Mouse (Mus musculus): ENCODE measurements around the gene Ccr1. TPM values are rescaled to one million over a fixed set of nuclear protein-coding genes. Genes with fewer than 3 reads are reported as not detected.

Gene Ccr1
- polyA plus RNA-seq, 1 experiment from 2014 or later = 0.70 TPM

DNA sequence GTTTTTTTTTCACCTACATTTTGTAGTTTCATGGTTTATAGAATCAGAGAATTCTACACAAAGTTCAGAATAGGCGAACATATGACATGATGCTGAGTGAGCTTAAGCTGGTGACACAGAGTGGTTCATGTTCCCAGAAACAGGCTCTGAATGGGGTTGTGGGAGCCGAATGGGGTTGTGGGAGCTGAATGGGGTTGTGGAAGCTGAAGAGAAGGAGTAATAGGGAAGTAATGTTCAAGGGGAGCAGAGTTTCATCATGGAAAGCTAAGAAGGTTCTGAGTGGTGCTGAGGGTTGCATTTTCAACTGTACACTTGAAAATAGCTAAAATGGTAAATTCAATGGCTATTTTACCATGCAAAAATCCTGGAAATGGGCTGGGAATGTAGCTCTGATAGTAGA, 19.1 kb downstream of the Ccr1 start:
- Histone ChIP-seq H3K4me1 (no peaks in the 10 kb centered on the region), H3K9ac (no peak overlapping the region), H3K4me2 (no peak overlapping the region), H3K36me3 (ENCODE audit: poor library complexity, severe bottlenecking) (no peaks in the 10 kb centered on the region), H3K4me3 (no peak overlapping the region), H3K9me3 (replicated peaks) (no peaks in the 10 kb centered on the region), H3K27me3 (no peaks in the 10 kb centered on the region), H3K27ac (no peak overlapping the region)
- 82% methylated on average over 2 of the region's 2 CpGs for WGBS
- ATAC-seq = no peak

DNA sequence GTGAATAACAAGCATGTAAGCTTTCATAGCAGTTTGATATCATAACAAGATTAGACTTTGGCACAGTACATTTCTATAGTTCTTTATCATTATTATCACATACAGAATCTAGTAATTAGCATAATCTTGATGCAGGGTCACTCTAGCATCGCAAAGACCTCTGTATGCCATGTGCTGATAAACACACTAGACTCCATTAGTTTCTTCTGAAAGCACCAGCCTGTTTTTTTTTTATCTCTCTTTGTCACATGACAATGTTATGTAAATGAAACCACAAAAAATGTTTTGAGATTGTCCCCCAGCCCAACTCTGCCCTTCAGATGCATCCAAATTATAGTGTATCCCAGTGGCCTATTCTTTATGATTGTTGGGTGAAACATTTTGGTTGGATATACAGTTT, 20.7 kb downstream of the Ccr1 start:
- no peak overlapping the region for H3K9ac ChIP-seq
- no peak overlapping the region for H3K27ac ChIP-seq
- no peak overlapping the region for H3K4me2 ChIP-seq
- H3K9me3 ChIP-seq (replicated peaks) = no peaks in the 10 kb centered on the region
- no peak for ATAC-seq
- H3K4me1 ChIP-seq = no peaks in the 10 kb centered on the region
- no peaks in the 10 kb centered on the region for H3K36me3 ChIP-seq (ENCODE audit: poor library complexity, severe bottlenecking)
- no peaks in the 10 kb centered on the region for H3K27me3 ChIP-seq
- H3K4me3 ChIP-seq = no peak overlapping the region
- 75% methylated on average over 1 of the region's 1 CpGs for WGBS

DNA sequence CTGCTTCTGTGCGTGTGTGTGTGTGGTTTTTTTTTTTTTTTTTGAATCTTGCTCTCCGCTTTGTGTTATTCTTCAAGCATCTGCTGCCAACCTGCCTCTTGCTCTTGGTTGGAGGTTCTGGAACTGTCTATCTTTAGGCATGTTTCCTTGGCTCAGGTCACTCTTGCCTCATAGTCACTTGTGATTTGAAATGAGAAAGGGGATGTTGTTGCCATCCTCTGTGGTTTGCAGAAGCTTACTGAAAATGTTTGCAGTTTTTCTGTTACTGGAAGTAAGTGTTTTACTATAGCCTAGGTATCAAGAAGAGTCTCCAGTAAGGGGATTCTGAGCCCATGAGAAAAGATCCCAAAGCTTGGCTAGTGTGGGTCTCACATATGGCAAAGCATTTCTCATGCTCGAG, 26.5 kb downstream of the Ccr1 start:
- 96% methylated on average over 3 of the region's 3 CpGs for WGBS
- Histone ChIP-seq H3K9ac (no peak overlapping the region), H3K9me3 (replicated peaks) (no peaks in the 10 kb centered on the region), H3K4me1 (no peaks in the 10 kb centered on the region), H3K36me3 (ENCODE audit: poor library complexity, severe bottlenecking) (no peaks in the 10 kb centered on the region), H3K27me3 (no peaks in the 10 kb centered on the region), H3K27ac (no peak overlapping the region), H3K4me2 (no peak overlapping the region), H3K4me3 (no peak overlapping the region)
- ATAC-seq = no peak

DNA sequence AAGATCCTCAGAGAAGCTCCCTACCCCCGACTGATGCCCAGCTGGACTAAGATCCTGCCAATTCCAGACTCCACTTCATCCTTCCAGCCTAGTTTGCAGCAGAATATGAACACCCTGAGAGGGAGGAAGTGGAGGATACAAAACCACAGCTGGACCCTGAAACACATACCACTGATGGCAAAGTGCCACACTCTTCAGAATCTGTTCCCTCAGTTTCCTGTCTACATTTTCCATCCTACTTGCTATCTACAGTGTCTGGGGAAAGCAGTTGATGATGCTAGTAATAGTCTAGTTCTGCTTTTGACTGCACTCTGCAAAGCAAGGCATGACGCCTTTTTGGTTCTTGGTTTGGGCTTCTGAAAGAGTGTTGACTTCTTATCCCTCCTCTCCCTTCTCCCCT, 27.2 kb downstream of the Ccr1 start:
- ATAC-seq = no peak
- no peak overlapping the region for H3K27ac ChIP-seq
- no peak overlapping the region for H3K4me3 ChIP-seq
- no peaks in the 10 kb centered on the region for H3K9me3 ChIP-seq (replicated peaks)
- no peaks in the 10 kb centered on the region for H3K27me3 ChIP-seq
- no peaks in the 10 kb centered on the region for H3K36me3 ChIP-seq (ENCODE audit: poor library complexity, severe bottlenecking)
- no peak overlapping the region for H3K4me2 ChIP-seq
- H3K4me1 ChIP-seq = no peaks in the 10 kb centered on the region
- H3K9ac ChIP-seq = no peak overlapping the region
- 81% methylated on average over 2 of the region's 2 CpGs for WGBS

DNA sequence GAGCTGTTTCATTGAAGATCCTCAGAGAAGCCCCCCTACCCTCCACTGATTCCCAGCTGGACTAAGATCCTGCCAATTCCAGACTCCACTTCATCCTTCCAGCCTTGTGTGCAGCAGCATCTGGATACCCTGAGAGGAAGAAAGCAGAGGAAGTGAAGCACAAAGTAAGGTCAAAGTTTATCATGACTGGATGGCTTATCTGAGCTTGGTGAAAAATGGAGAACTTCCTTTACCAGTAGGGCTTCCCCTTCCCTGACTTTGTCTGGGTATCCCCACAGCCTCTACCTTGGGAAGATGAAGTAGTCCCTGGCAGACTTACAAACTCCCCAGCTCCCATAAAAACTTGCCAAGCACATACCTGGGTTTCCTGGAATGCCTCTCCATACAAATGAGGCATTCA, 27.9 kb downstream of the Ccr1 start:
- H3K27me3 ChIP-seq = no peaks in the 10 kb centered on the region
- no peak overlapping the region for H3K27ac ChIP-seq
- no peak overlapping the region for H3K4me2 ChIP-seq
- no peak overlapping the region for H3K4me3 ChIP-seq
- H3K9me3 ChIP-seq (replicated peaks) = no peaks in the 10 kb centered on the region
- ATAC-seq = no peak
- H3K36me3 ChIP-seq (ENCODE audit: poor library complexity, severe bottlenecking) = no peaks in the 10 kb centered on the region
- H3K4me1 ChIP-seq = no peaks in the 10 kb centered on the region
- no peak overlapping the region for H3K9ac ChIP-seq

DNA sequence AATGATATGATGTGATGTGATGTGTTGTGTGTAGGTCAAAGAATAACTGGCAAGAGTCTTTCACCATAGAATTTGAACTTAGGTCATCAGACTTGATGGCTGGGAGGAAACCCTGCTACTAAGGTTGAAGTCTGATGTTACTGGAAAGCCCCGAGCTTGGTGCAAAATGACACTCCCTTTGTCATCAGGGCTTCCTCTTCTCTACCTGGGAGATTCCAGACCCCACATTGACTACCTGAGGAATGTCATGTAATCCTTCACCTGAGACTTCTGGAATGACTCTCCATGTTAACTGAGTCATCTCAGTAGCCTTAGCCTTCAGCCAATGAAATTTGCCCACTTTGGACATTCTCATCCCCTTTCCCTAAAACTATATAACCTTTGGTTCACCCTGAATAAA, 28.3 kb downstream of the Ccr1 start:
- no peaks in the 10 kb centered on the region for H3K36me3 ChIP-seq (ENCODE audit: poor library complexity, severe bottlenecking)
- no peak for ATAC-seq
- no peak overlapping the region for H3K4me2 ChIP-seq
- H3K4me1 ChIP-seq = no peaks in the 10 kb centered on the region
- no peak overlapping the region for H3K4me3 ChIP-seq
- H3K9me3 ChIP-seq (replicated peaks) = no peaks in the 10 kb centered on the region
- H3K27me3 ChIP-seq = no peaks in the 10 kb centered on the region
- WGBS = 88% methylated on average over 1 of the region's 1 CpGs
- no peak overlapping the region for H3K27ac ChIP-seq
- no peak overlapping the region for H3K9ac ChIP-seq

DNA sequence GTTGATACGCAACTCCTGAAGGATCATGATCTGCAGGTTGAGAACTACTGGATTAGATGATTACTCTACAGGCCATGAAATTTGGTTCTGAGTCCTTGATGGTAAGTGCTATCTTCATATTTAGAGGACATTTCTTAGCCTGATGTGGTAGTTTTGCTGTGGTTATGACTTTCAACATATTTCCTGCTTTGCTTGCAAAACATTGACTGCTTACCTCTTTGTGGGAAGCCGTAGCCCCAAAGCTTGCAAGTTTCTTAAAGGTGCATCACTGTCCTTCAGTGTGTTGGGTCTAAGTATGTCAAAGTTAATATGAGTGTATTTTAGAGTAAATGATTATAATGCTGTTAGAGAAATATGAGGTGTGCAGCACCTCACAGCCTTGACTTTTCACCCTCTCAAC, 30.5 kb downstream of the Ccr1 start:
- Histone ChIP-seq H3K9ac (no peak overlapping the region), H3K4me1 (no peaks in the 10 kb centered on the region), H3K9me3 (replicated peaks) (no peaks in the 10 kb centered on the region), H3K4me2 (no peak overlapping the region), H3K27me3 (no peaks in the 10 kb centered on the region), H3K36me3 (ENCODE audit: poor library complexity, severe bottlenecking) (no peaks in the 10 kb centered on the region), H3K4me3 (no peak overlapping the region), H3K27ac (no peak overlapping the region)
- no peak for ATAC-seq
- 97% methylated on average over 2 of the region's 2 CpGs for WGBS

DNA sequence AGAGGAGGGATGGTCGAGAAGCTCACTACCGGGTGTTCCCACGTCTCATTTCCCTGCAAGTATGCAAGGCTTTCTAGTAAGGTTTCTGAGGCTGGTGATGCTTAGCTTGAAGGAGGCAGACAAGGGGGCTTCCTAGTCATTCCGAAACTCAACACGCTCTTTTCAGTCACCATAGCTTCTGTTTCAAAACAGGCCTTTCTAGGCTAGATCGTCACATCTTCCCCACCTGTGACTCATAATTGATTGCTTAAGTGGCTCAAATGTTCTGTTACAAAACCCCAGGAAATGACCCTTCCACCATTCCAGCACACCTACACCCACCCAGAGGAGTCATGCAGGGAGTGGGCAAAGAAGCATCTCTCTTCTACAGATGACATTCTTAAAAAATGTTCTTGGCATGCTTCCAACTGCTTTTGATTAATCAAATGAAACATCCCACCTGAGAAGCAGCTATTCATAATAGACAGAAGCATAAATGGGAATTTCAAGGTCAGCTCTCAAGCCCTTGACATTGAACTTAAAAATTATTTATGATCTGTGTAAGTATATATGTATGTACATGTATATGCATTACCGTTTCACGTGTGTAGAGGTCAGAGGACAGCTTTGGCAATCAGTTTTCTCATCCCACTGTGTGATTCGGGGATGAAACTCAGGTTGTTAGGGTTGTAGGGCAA, 31.8 kb downstream of the Ccr1 start:
- H3K9ac ChIP-seq = no peak overlapping the region
- H3K27me3 ChIP-seq = no peaks in the 10 kb centered on the region
- H3K9me3 ChIP-seq (replicated peaks) = no peaks in the 10 kb centered on the region
- H3K4me3 ChIP-seq = no peak overlapping the region
- H3K4me1 ChIP-seq = no peaks in the 10 kb centered on the region
- no peak overlapping the region for H3K27ac ChIP-seq
- H3K36me3 ChIP-seq (ENCODE audit: poor library complexity, severe bottlenecking) = no peaks in the 10 kb centered on the region
- no peak overlapping the region for H3K4me2 ChIP-seq
- ATAC-seq = no peak
- 93% methylated on average over 9 of the region's 9 CpGs for WGBS

DNA sequence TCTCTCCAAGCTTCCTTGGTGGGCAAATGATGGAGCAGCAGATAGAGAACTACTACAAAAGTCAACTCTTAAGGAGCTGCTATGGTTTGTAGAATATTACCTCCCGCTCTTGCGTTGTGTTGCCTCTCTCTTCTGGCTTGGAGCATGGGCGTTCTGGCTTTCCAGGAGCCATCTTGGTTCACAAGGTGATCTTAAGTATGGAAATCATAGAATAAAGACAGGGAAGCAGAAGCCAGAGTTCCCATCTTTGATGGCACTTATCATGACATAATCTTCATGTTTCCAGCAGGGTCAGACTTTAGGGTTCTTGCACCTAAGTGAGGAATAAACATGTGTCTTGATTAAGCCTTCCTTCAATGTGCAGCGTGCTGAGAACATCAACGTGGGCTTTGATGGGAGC, 32.7 kb downstream of the Ccr1 start:
- H3K4me2 ChIP-seq = no peak overlapping the region
- WGBS = 87% methylated on average over 5 of the region's 5 CpGs
- no peaks in the 10 kb centered on the region for H3K4me1 ChIP-seq
- H3K36me3 ChIP-seq (ENCODE audit: poor library complexity, severe bottlenecking) = no peaks in the 10 kb centered on the region
- no peak overlapping the region for H3K9ac ChIP-seq
- ATAC-seq = no peak
- H3K9me3 ChIP-seq (replicated peaks) = no peaks in the 10 kb centered on the region
- no peak overlapping the region for H3K27ac ChIP-seq
- no peak overlapping the region for H3K4me3 ChIP-seq
- no peaks in the 10 kb centered on the region for H3K27me3 ChIP-seq

DNA sequence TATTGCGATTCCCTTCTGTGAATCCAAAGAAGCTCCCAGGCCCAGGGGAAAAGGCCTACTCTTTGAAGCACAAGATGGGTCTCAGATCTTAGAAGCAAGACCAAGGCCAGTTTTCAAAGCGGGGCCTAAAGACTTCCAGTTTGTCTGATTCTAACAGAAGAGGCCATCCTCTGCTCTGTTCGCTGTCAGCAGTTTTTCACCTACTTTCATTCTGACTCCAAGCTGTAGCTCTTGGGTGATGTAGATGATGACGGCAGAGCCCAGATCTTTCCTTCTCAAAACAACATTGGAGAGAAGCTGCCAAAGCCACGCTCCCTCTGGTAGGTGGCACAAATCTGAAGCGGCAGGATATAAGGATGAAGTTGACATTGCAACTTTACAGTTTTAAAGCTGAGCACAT, 33.1 kb downstream of the Ccr1 start:
- Histone ChIP-seq H3K36me3 (ENCODE audit: poor library complexity, severe bottlenecking) (no peaks in the 10 kb centered on the region), H3K9me3 (replicated peaks) (no peaks in the 10 kb centered on the region), H3K4me3 (no peak overlapping the region), H3K27me3 (no peaks in the 10 kb centered on the region), H3K4me2 (no peak overlapping the region), H3K27ac (no peak overlapping the region), H3K4me1 (no peaks in the 10 kb centered on the region), H3K9ac (no peak overlapping the region)
- whole genome bisulfite sequencing = 91% methylated on average over 6 of the region's 6 CpGs
- no peak for ATAC-seq

DNA sequence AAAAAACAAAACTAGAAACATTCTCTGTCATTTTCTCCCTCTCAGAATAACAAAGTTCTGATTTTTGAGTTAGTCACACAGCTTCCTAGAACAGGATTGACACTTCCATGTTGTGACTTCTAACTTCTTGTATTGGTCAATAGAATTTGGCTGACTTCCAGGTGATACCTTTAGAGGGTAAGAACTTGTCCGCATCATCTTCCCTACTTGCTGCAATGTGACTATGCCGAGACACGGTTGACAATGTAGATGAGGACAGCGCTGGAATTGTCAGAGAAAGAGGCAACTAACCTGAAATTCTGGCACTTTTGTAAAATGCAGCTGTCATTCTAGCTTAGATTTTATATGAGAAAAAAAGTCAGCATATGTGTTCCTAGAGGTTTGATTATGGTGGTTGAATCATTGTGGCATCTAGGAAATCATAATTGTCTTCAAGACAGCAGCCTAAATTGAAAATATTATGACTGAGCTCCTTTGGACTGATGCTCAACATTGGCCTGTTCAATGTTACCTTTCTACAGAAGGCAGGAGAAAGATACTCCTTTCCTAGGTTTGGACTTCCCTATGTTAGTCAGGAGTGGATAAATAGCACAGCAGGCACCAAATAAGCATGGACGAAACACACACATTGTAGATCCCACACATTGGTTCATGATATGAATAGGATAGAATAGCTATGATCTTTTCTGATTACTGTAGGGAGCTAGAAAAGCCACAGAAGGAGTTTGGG, 34.6 kb downstream of the Ccr1 start:
- H3K4me3 ChIP-seq = no peak overlapping the region
- no peaks in the 10 kb centered on the region for H3K27me3 ChIP-seq
- H3K4me2 ChIP-seq = no peak overlapping the region
- H3K9ac ChIP-seq = no peak overlapping the region
- H3K4me1 ChIP-seq = no peaks in the 10 kb centered on the region
- 94% methylated on average over 5 of the region's 5 CpGs for WGBS
- no peak for ATAC-seq
- no peaks in the 10 kb centered on the region for H3K9me3 ChIP-seq (replicated peaks)
- H3K36me3 ChIP-seq (ENCODE audit: poor library complexity, severe bottlenecking) = no peaks in the 10 kb centered on the region
- no peak overlapping the region for H3K27ac ChIP-seq

DNA sequence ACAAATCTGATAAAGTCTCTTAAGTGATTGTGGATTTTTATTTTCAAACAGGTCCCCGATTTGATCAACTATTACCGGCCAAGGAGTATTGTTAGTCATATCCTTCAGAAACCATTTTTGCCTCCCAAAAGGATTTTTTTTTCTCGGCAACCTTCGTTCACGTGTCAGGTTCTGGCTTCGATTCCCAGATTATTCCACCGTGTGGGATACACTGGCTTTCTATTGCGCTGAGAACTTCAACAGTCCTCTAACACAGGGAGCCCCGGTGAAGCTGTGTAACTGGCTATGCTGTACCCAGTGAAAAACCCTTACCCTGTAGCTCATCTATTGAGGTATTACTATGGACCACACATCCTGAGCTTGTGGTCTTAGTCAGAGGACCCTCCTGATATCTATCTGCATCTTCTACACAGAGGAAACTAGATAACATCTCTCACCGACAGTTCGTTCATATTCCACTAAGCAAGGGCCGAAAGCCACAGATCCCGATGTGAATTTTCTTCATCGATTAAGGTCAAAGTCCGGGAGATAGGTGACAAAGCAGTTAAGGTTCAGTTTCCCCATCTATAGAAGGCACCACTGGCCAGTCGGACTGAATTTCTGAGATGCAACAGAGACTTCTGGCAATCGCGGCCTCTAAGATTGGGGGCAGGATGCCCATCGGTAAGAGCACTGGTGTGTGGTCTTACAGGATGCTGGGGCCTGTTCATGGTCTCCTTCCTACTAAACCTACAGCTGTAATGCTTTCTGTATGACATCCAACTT, 35.4 kb downstream of the Ccr1 start:
- ATAC-seq = no peak
- Histone ChIP-seq H3K27me3 (no peaks in the 10 kb centered on the region), H3K27ac (no peak overlapping the region), H3K9me3 (replicated peaks) (no peaks in the 10 kb centered on the region), H3K4me1 (no peaks in the 10 kb centered on the region), H3K4me2 (no peak overlapping the region), H3K9ac (no peak overlapping the region), H3K36me3 (ENCODE audit: poor library complexity, severe bottlenecking) (no peaks in the 10 kb centered on the region), H3K4me3 (no peak overlapping the region)
- 93% methylated on average over 19 of the region's 19 CpGs for WGBS

Data from forebrain, embryonic 13.5 days (tissue).